Mouse (Mus musculus) limb, embryonic 15.5 days (tissue): ENCODE data around the gene Lsm14b. TPM values are rescaled to one million over a fixed set of nuclear protein-coding genes. Genes with fewer than 3 reads are reported as not detected.

ENCODE experiments used
- ATAC-seq: fragments of 200-750 bp; cut with Nextera tagmentation; 2 replicates; pipeline ENCODE4 v1.8.0; 2017; ENCODE audit warnings: low read depth, moderate TSS enrichment; ENCODE audit not compliant: insufficient number of reproducible peaks, low FRiP score, low TSS enrichment
- H3K27ac ChIP-seq: fragments of 300-500 bp; sonication (generic); 2 replicates; pipeline ENCODE4 v1.5.1; 2015; ENCODE audit warnings: moderate library complexity, mild to moderate bottlenecking, inconsistent platforms
- H3K27me3 ChIP-seq: fragments of 300-500 bp; sonication (generic); 2 replicates; pipeline ENCODE4 v1.6.1; 2015; ENCODE audit warnings: inconsistent platforms
- H3K36me3 ChIP-seq: fragments of 300-500 bp; sonication (generic); 2 replicates; pipeline ENCODE4 v1.6.1; 2015; ENCODE audit warnings: inconsistent platforms
- H3K4me1 ChIP-seq: fragments of 300-500 bp; sonication (generic); 2 replicates; pipeline ENCODE4 v1.6.1; 2015; ENCODE audit warnings: inconsistent platforms
- H3K4me2 ChIP-seq: fragments of 300-500 bp; sonication (generic); 2 replicates; pipeline ENCODE4 v1.6.1; 2015; ENCODE audit warnings: mild to moderate bottlenecking, inconsistent platforms
- H3K4me3 ChIP-seq: fragments of 300-500 bp; sonication (generic); 2 replicates; pipeline ENCODE4 v1.5.1; 2015; ENCODE audit warnings: mild to moderate bottlenecking, inconsistent platforms
- H3K9ac ChIP-seq: fragments of 300-500 bp; sonication (generic); 2 replicates; pipeline ENCODE4 v1.6.1; 2015; ENCODE audit warnings: inconsistent platforms
- H3K9me3 ChIP-seq: fragments of 300-500 bp; sonication (generic); 2 replicates; pipeline ENCODE4 v1.6.1; 2016; ENCODE audit warnings: inconsistent platforms
- WGBS: fragments of 180-500 bp; shearing (Covaris S2); methylation state at CpG from one replicate; pipeline ENCODE4 v1.1.7; 2015; 5-methylcytosine and 5-hydroxymethylcytosine counted together
- polyA plus RNA-seq: library from polyadenylated mRNA; unstranded; fragments of >200 nt; fragmentation: Nextera tagmentation; extraction: Ambion mirVana; gene quantifications from 2 replicates; pipeline ENCODE4 v1.2.1, GENCODE M21; 2015

Gene Lsm14b
- polyA plus RNA-seq, 1 experiment from 2014 or later = 8.0 TPM

DNA sequence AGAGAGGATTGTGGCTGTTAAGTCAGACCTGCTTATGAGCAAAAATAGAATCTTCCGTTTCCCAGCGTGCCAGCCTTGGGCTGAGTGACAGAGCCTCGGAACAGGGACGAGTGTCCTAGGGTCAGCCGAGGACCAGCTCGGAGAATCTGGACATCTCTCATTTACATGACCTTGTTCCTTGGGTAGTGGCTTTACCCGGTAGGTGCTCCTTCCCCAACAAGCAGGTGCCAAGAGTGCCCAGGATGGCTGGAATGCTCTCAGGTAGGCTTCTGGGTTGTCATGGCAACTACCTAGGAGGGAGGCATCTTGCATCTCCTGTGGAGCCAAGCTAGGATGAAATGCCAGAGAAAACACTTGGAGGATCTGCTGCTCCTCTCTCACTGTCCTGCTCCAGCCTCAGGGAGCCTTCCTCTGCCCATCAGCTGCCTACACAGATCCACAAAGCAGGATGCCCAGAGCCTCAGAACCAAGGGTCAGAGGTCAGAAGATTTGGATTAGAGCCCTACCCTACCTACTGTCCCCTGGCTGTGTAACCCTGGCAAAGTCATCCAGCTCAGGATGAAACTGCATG lies 4.6 kb upstream of the Lsm14b start:
- 77% methylated on average over 7 of the region's 7 CpGs for WGBS
- H3K4me2 ChIP-seq = no peak overlapping the region
- H3K4me1 ChIP-seq = peaks cover 23% of the 10 kb centered on the region
- H3K9ac ChIP-seq = no peak overlapping the region
- H3K9me3 ChIP-seq = no peaks in the 10 kb centered on the region
- no peak overlapping the region for H3K27ac ChIP-seq
- no peak for ATAC-seq
- no peaks in the 10 kb centered on the region for H3K36me3 ChIP-seq
- H3K4me3 ChIP-seq = no peak overlapping the region
- peaks cover 32% of the 10 kb centered on the region; the same call in 1 of the 2 replicates for H3K27me3 ChIP-seq

DNA sequence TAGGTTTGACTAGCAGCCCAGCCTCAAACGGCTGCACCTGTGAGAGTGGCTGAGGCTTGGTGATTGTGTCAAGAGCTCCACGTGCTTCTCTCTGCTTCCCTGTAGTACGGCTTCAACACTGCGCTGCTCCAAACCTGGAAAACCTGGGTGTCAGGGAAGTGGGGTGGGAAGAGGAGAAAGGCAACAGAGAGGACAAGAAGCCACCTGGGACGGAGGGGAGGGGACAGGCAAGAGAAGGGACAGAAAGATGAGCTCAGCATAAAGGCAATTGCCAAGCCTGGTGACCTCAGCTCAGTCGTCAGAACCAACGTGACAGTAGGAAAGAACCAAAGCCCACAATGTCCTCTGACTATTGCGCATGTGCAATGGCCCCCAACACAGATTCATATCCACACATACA lies 3.9 kb upstream of the Lsm14b start:
- 75% methylated on average over 8 of the region's 8 CpGs for WGBS
- peaks cover 32% of the 10 kb centered on the region; the same call in 1 of the 2 replicates for H3K27me3 ChIP-seq
- H3K4me1 ChIP-seq = peaks cover 27% of the 10 kb centered on the region
- no peak overlapping the region for H3K9ac ChIP-seq
- no peaks in the 10 kb centered on the region for H3K9me3 ChIP-seq
- no peak overlapping the region for H3K4me2 ChIP-seq
- no peak for ATAC-seq
- no peaks in the 10 kb centered on the region for H3K36me3 ChIP-seq
- no peak overlapping the region for H3K27ac ChIP-seq
- no peak overlapping the region for H3K4me3 ChIP-seq

- Histone ChIP-seq H3K9ac (no peak overlapping the region), H3K4me2 (no peak overlapping the region), H3K9me3 (no peaks in the 10 kb centered on the region), H3K27me3 (peaks cover 32% of the 10 kb centered on the region; the same call in 1 of the 2 replicates), H3K27ac (no peak overlapping the region), H3K4me3 (no peak overlapping the region), H3K36me3 (peaks cover 2% of the 10 kb centered on the region), H3K4me1 (peaks cover 34% of the 10 kb centered on the region)
- WGBS = 52% methylated on average over 6 of the region's 6 CpGs
- ATAC-seq = no peak
Measured at GRCm38 (mm10) chr2:180022751-180023150, 2.0 kb upstream of the Lsm14b start.

DNA sequence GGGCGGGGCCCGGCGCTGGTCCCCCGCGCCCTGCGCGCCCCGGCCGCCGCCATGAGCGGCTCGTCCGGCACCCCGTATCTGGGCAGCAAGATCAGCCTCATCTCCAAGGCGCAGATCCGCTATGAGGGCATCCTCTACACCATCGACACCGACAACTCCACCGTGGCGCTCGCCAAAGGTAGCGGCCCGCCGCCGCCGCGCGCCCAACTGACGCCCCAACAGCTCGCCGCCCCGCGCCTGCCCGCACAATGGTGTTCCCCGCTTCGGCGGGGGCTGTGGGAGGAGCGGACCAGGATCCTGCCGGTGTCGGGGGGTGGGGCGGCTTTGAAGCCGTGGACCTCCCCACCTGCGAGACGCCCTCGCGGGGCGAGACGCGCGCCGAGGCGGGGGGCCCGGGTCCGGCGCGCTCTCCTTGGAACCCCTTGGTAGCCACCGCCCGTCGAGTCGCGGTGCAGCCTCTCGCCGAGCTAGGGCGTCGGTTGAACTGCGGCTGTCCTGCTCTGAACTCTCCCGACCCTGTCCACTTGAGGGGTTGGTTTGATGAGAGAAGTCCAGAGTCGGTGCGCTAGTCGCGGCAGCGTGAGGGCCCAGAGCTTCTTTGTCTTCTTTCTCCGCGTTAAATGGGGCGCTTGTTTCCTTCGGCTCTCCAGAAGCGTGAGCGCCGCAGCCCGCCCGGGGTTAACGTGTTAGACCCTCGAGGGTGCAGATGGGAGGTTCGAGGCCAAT lies 511 bp downstream of the Lsm14b start:
- H3K9ac ChIP-seq = peak overlapping the region; percentile 84
- peak; percentile 3; the same call in 1 of the 2 replicates for ATAC-seq
- H3K9me3 ChIP-seq = no peaks in the 10 kb centered on the region
- WGBS = under 1% methylated on average over 84 of the region's 84 CpGs
- peaks cover 32% of the 10 kb centered on the region for H3K4me1 ChIP-seq
- peaks cover 24% of the 10 kb centered on the region; the same call in 1 of the 2 replicates for H3K27me3 ChIP-seq
- peak overlapping the region; percentile 94 for H3K27ac ChIP-seq
- peaks cover 27% of the 10 kb centered on the region for H3K36me3 ChIP-seq
- H3K4me2 ChIP-seq = peak overlapping the region; percentile 93
- peak overlapping the region; percentile 94 for H3K4me3 ChIP-seq

DNA sequence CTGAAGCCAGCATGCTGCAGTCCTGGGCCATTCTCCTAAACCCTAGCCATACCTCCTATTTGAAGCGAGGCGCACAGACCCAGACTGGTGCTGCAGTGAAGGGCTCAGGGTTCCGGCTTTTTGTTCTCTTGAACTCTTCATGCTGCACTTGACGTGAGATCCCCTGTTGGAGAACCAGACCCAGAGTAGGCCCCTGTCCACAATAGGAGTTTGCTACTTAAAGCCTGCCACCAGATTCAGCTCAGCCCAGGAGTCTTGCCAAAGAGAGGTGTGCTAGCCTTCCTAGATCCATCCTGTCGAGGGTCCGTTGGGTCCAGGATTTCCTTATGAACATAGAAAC lies 1.0 kb downstream of the Lsm14b start:
- peak overlapping the region; percentile 93 for H3K4me2 ChIP-seq
- peak overlapping the region; percentile 94; the same call in 1 of the 2 replicates for H3K27ac ChIP-seq
- peak overlapping the region; percentile 94 for H3K4me3 ChIP-seq
- 6% methylated on average over 6 of the region's 6 CpGs for WGBS
- H3K27me3 ChIP-seq = peaks cover 20% of the 10 kb centered on the region; the same call in 1 of the 2 replicates
- peaks cover 32% of the 10 kb centered on the region for H3K4me1 ChIP-seq
- H3K36me3 ChIP-seq = peaks cover 32% of the 10 kb centered on the region
- peak overlapping the region; percentile 84 for H3K9ac ChIP-seq
- no peaks in the 10 kb centered on the region for H3K9me3 ChIP-seq
- ATAC-seq = no peak

DNA sequence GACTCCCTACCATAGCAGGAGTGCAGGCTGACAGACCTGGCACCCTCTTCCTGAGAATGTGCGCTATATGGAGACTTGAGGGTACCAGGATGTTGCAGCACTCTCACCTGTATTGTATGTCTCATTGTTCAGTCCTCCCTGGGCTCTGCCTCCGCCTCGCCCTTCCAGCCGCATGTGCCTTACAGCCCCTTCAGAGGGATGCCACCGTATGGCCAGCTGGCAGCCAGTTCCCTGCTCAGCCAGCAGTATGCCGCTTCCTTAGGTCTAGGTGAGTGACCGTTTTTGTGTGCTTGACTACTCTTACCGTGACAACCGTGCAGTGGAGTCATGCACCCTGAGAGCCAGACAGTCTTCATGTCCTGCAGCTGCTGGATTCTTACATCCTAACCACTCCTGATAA lies 3.0 kb downstream of the Lsm14b start:
- no peaks in the 10 kb centered on the region for H3K9me3 ChIP-seq
- H3K4me1 ChIP-seq = peaks cover 34% of the 10 kb centered on the region
- H3K9ac ChIP-seq = no peak overlapping the region
- H3K27me3 ChIP-seq = peaks cover 7% of the 10 kb centered on the region; the same call in 1 of the 2 replicates
- H3K4me2 ChIP-seq = peak overlapping the region; percentile 93; the same call in 1 of the 2 replicates
- H3K27ac ChIP-seq = no peak overlapping the region
- H3K4me3 ChIP-seq = 0 out of 2 replicates have a peak overlapping the region, but pooled peaks have one; percentile 94
- 69% methylated on average over 9 of the region's 9 CpGs for WGBS
- peaks cover 52% of the 10 kb centered on the region for H3K36me3 ChIP-seq
- no peak for ATAC-seq

- no peak for ATAC-seq
- Histone ChIP-seq H3K27me3 (no peaks in the 10 kb centered on the region), H3K36me3 (peaks cover 81% of the 10 kb centered on the region), H3K9me3 (no peaks in the 10 kb centered on the region), H3K4me3 (no peak overlapping the region), H3K4me1 (peaks cover 23% of the 10 kb centered on the region), H3K27ac (no peak overlapping the region), H3K4me2 (no peak overlapping the region), H3K9ac (no peak overlapping the region)
- WGBS = 92% methylated on average over 6 of the region's 6 CpGs
Measured at GRCm38 (mm10) chr2:180031270-180031669, 6.5 kb downstream of the Lsm14b start.

- Histone ChIP-seq H3K4me3 (no peak overlapping the region), H3K36me3 (peaks cover 94% of the 10 kb centered on the region), H3K4me1 (peaks cover 6% of the 10 kb centered on the region), H3K9ac (no peak overlapping the region), H3K9me3 (no peaks in the 10 kb centered on the region), H3K4me2 (no peak overlapping the region), H3K27me3 (no peaks in the 10 kb centered on the region), H3K27ac (no peak overlapping the region)
- no peak for ATAC-seq
- WGBS = 45% methylated on average over 3 of the region's 3 CpGs
Measured at GRCm38 (mm10) chr2:180032925-180033324, 8.1 kb downstream of the Lsm14b start.

GRCm38 (mm10) chr2:180033956-180034355 lies 9.2 kb downstream of the Lsm14b start:
- H3K4me2 ChIP-seq = no peak overlapping the region
- no peak overlapping the region for H3K27ac ChIP-seq
- H3K9me3 ChIP-seq = no peaks in the 10 kb centered on the region
- no peak overlapping the region for H3K4me3 ChIP-seq
- WGBS = 40% methylated on average over 3 of the region's 3 CpGs
- H3K9ac ChIP-seq = no peak overlapping the region
- peak; percentile 49; the same call in 1 of the 2 replicates for ATAC-seq
- H3K36me3 ChIP-seq = peaks cover 94% of the 10 kb centered on the region
- no peaks in the 10 kb centered on the region for H3K27me3 ChIP-seq
- H3K4me1 ChIP-seq = 0 out of 2 replicates have a peak, but pooled peaks cover 4% of the 10 kb centered on the region

DNA sequence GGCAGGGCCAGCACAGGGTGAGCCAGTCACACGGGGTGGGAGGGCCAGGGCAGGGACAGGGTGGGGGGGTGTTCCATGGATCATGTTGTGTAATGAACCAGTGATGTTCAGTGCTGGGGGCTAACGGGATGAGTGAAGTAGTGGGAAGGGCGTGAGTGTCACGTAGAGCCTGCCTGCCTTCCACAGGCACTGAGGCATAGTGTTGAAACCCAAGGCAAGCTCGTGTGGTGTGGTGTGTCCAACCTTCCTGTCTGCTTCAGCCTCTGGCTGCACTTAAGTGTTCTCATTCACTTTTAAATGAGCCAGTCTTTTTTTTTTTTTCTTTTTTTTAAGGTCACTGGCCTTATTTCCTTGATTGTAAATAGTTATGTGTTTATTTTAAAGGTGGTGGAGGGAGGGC lies 10.0 kb downstream of the Lsm14b start:
- Histone ChIP-seq H3K27me3 (no peaks in the 10 kb centered on the region), H3K9me3 (no peaks in the 10 kb centered on the region), H3K36me3 (peaks cover 94% of the 10 kb centered on the region), H3K4me1 (0 out of 2 replicates have a peak, but pooled peaks cover 4% of the 10 kb centered on the region), H3K4me2 (no peak overlapping the region), H3K4me3 (no peak overlapping the region), H3K27ac (no peak overlapping the region; the same call in 1 of the 2 replicates), H3K9ac (no peak overlapping the region)
- no peak for ATAC-seq
- 31% methylated on average over 5 of the region's 5 CpGs for WGBS

DNA sequence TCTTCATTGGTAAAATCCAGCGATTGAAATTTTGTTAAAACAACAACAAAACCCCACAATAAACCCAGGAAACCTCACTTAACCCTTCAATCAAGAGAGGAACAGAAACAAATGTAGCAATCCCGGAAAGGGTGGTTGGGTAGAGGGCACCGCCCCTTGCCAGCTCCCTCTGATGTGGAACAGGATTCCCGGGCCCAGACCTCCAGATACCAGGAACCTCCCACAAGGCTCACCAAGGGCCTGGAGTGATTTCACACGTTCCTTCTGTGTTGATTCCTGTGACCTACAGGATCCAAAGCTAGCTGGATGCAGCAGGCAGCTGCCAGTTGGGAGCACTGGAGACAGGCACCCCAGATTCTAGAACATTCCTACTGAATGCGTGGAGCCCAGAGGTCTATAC lies 15.6 kb downstream of the Lsm14b start:
- no peak overlapping the region for H3K27ac ChIP-seq
- H3K27me3 ChIP-seq = no peaks in the 10 kb centered on the region
- peak overlapping the region; percentile 99; the same call in 1 of the 2 replicates for H3K4me3 ChIP-seq
- peak overlapping the region; percentile 63; the same call in 1 of the 2 replicates for H3K4me2 ChIP-seq
- ATAC-seq = no peak
- peaks cover 44% of the 10 kb centered on the region for H3K36me3 ChIP-seq
- H3K9me3 ChIP-seq = no peaks in the 10 kb centered on the region
- H3K9ac ChIP-seq = no peak overlapping the region
- 37% methylated on average over 6 of the region's 6 CpGs for WGBS
- H3K4me1 ChIP-seq = peaks cover 34% of the 10 kb centered on the region
